8 mouse cellular contexts compared by ENCODE assay signal in the genomic region with DNA sequence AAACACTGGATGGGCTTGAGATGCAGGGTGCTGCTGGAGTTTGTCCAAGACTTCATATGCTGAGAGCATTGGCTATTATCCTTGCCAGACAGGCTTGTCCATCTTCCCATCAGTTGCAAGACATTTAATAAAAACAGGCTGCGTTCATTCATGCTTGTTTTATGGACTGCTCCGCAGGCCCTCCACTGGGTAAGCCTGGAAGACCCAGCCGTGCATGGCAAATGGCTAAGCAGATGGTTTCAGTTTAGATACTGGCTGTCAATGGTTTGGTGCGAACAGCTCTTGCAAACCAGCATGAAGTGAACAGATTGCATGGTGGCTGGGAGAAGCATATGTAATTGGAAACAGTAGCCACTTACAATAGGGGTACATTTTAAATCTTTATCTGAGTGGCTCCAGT.
DNase-seq lines count a peak whose midpoint lies in the region; ATAC-seq lines count a peak whose summit lies in the region.

No protein-coding gene starts in this region.

- H3K27ac ChIP-seq in lung, embryonic 16.5 days (ENCODE audit: low read length), result no peak overlapping the region
- H3K27ac ChIP-seq in heart, embryonic 10.5 days, result no peak overlapping the region

- H3K36me3 ChIP-seq in lung, embryonic 16.5 days (ENCODE audit: control insufficient read depth, insufficient read depth, low read length), result no peaks in the 10 kb centered on the region
- no peaks in the 10 kb centered on the region for H3K36me3 ChIP-seq in heart, embryonic 10.5 days

- no peak overlapping the region for H3K4me2 ChIP-seq in lung, embryonic 16.5 days (ENCODE audit: low read depth, low read length)

- intact Hi-C loops in left cerebral cortex, postnatal 36 days (cut with DNase I), result no loop called here
- intact Hi-C loops in gastrocnemius, postnatal 36 days (cut with DNase I), result no loop called here

- H3K4me3 ChIP-seq in lung, embryonic 16.5 days (ENCODE audit: low read length), result no peak overlapping the region
- no peak overlapping the region for H3K4me3 ChIP-seq in heart, embryonic 10.5 days

- H3K4me1 ChIP-seq in lung, embryonic 16.5 days (replicated peaks; ENCODE audit: control insufficient read depth, insufficient read depth, low read length), result no peaks in the 10 kb centered on the region
- H3K4me1 ChIP-seq in heart, embryonic 10.5 days, result no peaks in the 10 kb centered on the region

- DNase-seq in lung, postnatal 10 days, result no peak
- peak; percentile 22 to 31 for DNase-seq in left cerebral cortex, postnatal 36 days (ENCODE audit: low spot score in 2 of 2)
- peak; percentile 71 for DNase-seq in telencephalon, adult 2 months (ENCODE audit: low read depth, low spot score)
- no peak for DNase-seq in gastrocnemius, postnatal 36 days
- no peak for DNase-seq in adrenal gland, adult (ENCODE audit: inconsistent age in 2 of 2, low spot score in 1 of 2)
- no peak for DNase-seq in heart, embryonic 10.5 days (ENCODE audit: low spot score)

- 55% methylated on average over 4 of the region's 4 CpGs for WGBS in lung, embryonic 16.5 days
- 59% methylated on average over 4 of the region's 4 CpGs for WGBS in heart, embryonic 10.5 days

- H3K9ac ChIP-seq in lung, embryonic 16.5 days (ENCODE audit: low read length), result no peak overlapping the region

- no peaks in the 10 kb centered on the region for H3K27me3 ChIP-seq in lung, embryonic 16.5 days (ENCODE audit: control insufficient read depth, insufficient read depth, low read depth, low read length)
- no peaks in the 10 kb centered on the region for H3K27me3 ChIP-seq in heart, embryonic 10.5 days (ENCODE audit: insufficient read depth, poor library complexity, severe bottlenecking)

- no peaks in the 10 kb centered on the region for H3K9me3 ChIP-seq in lung, embryonic 16.5 days (ENCODE audit: control insufficient read depth, low read length)
- no peaks in the 10 kb centered on the region for H3K9me3 ChIP-seq in heart, embryonic 10.5 days

- ATAC-seq in lung, embryonic 16.5 days (ENCODE audit: low read depth), result peak; percentile 61; the same call in 1 of the 2 replicates
- ATAC-seq in frontal cortex, adult (ENCODE audit: low TSS enrichment), result peak; percentile 86

Comparison
In these comparisons a context has a peak if more than half of its experiments do, and no peak if none do; other contexts are left out.
1. DNase-seq: peak in left cerebral cortex, postnatal 36 days (2 of 2) and telencephalon, adult 2 months (single experiment); none in lung, postnatal 10 days (single experiment), gastrocnemius, postnatal 36 days (0 of 2), adrenal gland, adult (0 of 2) and heart, embryonic 10.5 days (single experiment).